Mouse (Mus musculus): ENCODE measurements at regions not wholly inside any gene's neighbourhood (a gene's known extent, or its start where the extent isn't known, plus 50 kb on each side); places are given as distances from the start of the nearest gene placed in this dataset.

- H3K4me2 ChIP-seq (ENCODE audit: low read depth, low read length): no peak overlapping the region
- H3K36me3 ChIP-seq (replicated peaks; ENCODE audit: control insufficient read depth, insufficient read depth, low read length): no peaks in the 10 kb centered on the region
- ATAC-seq (ENCODE audit: insufficient read depth, low read depth): no peak
- no peak overlapping the region for H3K27ac ChIP-seq (ENCODE audit: low read depth)
- no peak overlapping the region for H3K9ac ChIP-seq (replicated peaks; ENCODE audit: low read depth, low read length)
- TF ChIP-seq EP300 (IDR thresholded peaks at IDR 0.05; ENCODE audit: low read depth): no peak
- TF ChIP-seq CTCF (IDR thresholded peaks at IDR 0.05; ENCODE audit: low read depth): no peak
- H3K4me1 ChIP-seq (ENCODE audit: control insufficient read depth, insufficient read depth): no peaks in the 10 kb centered on the region
- H3K27me3 ChIP-seq (ENCODE audit: control insufficient read depth, insufficient read depth, low read length): no peaks in the 10 kb centered on the region
- no peak overlapping the region for H3K4me3 ChIP-seq (ENCODE audit: low read depth, low read length)
- DNase-seq (ENCODE audit: low spot score): no peak
- no peaks in the 10 kb centered on the region for H3K9me3 ChIP-seq (replicated peaks; ENCODE audit: control insufficient read depth, low read length)
- 72% methylated on average over 5 of the region's 5 CpGs for WGBS
Measured at GRCm38 (mm10) chr7:138472371-138472770, 74.8 kb upstream of the Tcerg1l start.

DNA sequence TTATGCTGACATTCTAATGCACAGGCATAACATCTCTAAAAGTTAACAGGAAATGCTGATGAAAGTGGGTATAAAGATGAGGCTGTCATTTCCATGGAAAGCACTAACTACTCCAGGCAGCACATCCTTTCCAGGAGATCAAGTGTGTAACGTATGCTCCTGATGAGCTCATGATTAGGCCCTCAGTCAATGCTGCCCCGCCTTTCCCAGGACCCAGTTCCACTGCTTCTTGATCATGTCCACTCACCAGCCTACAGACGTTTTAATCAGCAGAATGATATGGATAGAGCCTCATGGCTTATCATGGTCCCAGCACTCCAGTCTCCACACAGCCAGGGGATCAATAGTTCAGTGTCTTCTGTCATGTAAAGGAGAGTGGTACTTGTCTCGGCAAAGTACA lies 71.7 kb upstream of the Tcerg1l start:
- no peak for ATAC-seq (ENCODE audit: insufficient read depth, low read depth)
- no peaks in the 10 kb centered on the region for H3K27me3 ChIP-seq (ENCODE audit: control insufficient read depth, insufficient read depth, low read length)
- no peak overlapping the region for H3K9ac ChIP-seq (replicated peaks; ENCODE audit: low read depth, low read length)
- no peaks in the 10 kb centered on the region for H3K4me1 ChIP-seq (ENCODE audit: control insufficient read depth, insufficient read depth)
- H3K36me3 ChIP-seq (replicated peaks; ENCODE audit: control insufficient read depth, insufficient read depth, low read length): no peaks in the 10 kb centered on the region
- no peak for TF ChIP-seq CTCF (IDR thresholded peaks at IDR 0.05; ENCODE audit: low read depth)
- 38% methylated on average over 4 of the region's 4 CpGs for WGBS
- no peak overlapping the region for H3K4me2 ChIP-seq (ENCODE audit: low read depth, low read length)
- DNase-seq (ENCODE audit: low spot score): no peak
- no peak overlapping the region for H3K4me3 ChIP-seq (ENCODE audit: low read depth, low read length)
- no peaks in the 10 kb centered on the region for H3K9me3 ChIP-seq (replicated peaks; ENCODE audit: control insufficient read depth, low read length)
- no peak overlapping the region for H3K27ac ChIP-seq (ENCODE audit: low read depth)

- Histone ChIP-seq H3K4me3 (ENCODE audit: low read depth, low read length) (no peak overlapping the region), H3K36me3 (replicated peaks; ENCODE audit: control insufficient read depth, insufficient read depth, low read length) (no peaks in the 10 kb centered on the region), H3K27ac (ENCODE audit: low read depth) (no peak overlapping the region), H3K9ac (replicated peaks; ENCODE audit: low read depth, low read length) (no peak overlapping the region), H3K9me3 (replicated peaks; ENCODE audit: control insufficient read depth, low read length) (no peaks in the 10 kb centered on the region), H3K27me3 (ENCODE audit: control insufficient read depth, insufficient read depth, low read length) (no peaks in the 10 kb centered on the region), H3K4me1 (ENCODE audit: control insufficient read depth, insufficient read depth) (no peaks in the 10 kb centered on the region), H3K4me2 (ENCODE audit: low read depth, low read length) (no peak overlapping the region)
- 67% methylated on average over 2 of the region's 2 CpGs for WGBS
- ATAC-seq (ENCODE audit: insufficient read depth, low read depth) (no peak), DNase-seq (ENCODE audit: low spot score) (no peak)
- TF ChIP-seq CTCF (IDR thresholded peaks at IDR 0.05; ENCODE audit: low read depth) (no peak), EP300 (IDR thresholded peaks at IDR 0.05; ENCODE audit: low read depth) (no peak)
Measured at GRCm38 (mm10) chr7:138468436-138468835, 70.9 kb upstream of the Tcerg1l start.

- Histone ChIP-seq H3K9me3 (replicated peaks; ENCODE audit: control insufficient read depth, low read length) (no peaks in the 10 kb centered on the region), H3K27me3 (ENCODE audit: control insufficient read depth, insufficient read depth, low read length) (no peaks in the 10 kb centered on the region), H3K9ac (replicated peaks; ENCODE audit: low read depth, low read length) (no peak overlapping the region), H3K4me2 (ENCODE audit: low read depth, low read length) (no peak overlapping the region), H3K4me1 (ENCODE audit: control insufficient read depth, insufficient read depth) (no peaks in the 10 kb centered on the region), H3K4me3 (ENCODE audit: low read depth, low read length) (no peak overlapping the region), H3K36me3 (replicated peaks; ENCODE audit: control insufficient read depth, insufficient read depth, low read length) (no peaks in the 10 kb centered on the region), H3K27ac (ENCODE audit: low read depth) (no peak overlapping the region)
- no peak for TF ChIP-seq EP300 (IDR thresholded peaks at IDR 0.05; ENCODE audit: low read depth)
- TF ChIP-seq CTCF (IDR thresholded peaks at IDR 0.05; ENCODE audit: low read depth): no peak
- ATAC-seq (ENCODE audit: insufficient read depth, low read depth) (no peak), DNase-seq (ENCODE audit: low spot score) (no peak)
- 80% methylated on average over 2 of the region's 2 CpGs for WGBS
Measured at GRCm38 (mm10) chr7:138467981-138468380, 70.5 kb upstream of the Tcerg1l start.

- Histone ChIP-seq H3K4me3 (ENCODE audit: low read depth, low read length) (no peak overlapping the region), H3K9ac (replicated peaks; ENCODE audit: low read depth, low read length) (no peak overlapping the region), H3K9me3 (replicated peaks; ENCODE audit: control insufficient read depth, low read length) (no peaks in the 10 kb centered on the region), H3K27me3 (ENCODE audit: control insufficient read depth, insufficient read depth, low read length) (no peaks in the 10 kb centered on the region), H3K4me1 (ENCODE audit: control insufficient read depth, insufficient read depth) (no peaks in the 10 kb centered on the region), H3K4me2 (ENCODE audit: low read depth, low read length) (no peak overlapping the region), H3K36me3 (replicated peaks; ENCODE audit: control insufficient read depth, insufficient read depth, low read length) (no peaks in the 10 kb centered on the region), H3K27ac (ENCODE audit: low read depth) (no peak overlapping the region)
- no peak for DNase-seq (ENCODE audit: low spot score)
- ATAC-seq (ENCODE audit: insufficient read depth, low read depth): no peak
- WGBS: 88% methylated on average over 1 of the region's 1 CpGs
- TF ChIP-seq EP300 (IDR thresholded peaks at IDR 0.05; ENCODE audit: low read depth) (no peak), CTCF (IDR thresholded peaks at IDR 0.05; ENCODE audit: low read depth) (no peak)
Measured at GRCm38 (mm10) chr7:138467386-138467785, 69.9 kb upstream of the Tcerg1l start.

DNA sequence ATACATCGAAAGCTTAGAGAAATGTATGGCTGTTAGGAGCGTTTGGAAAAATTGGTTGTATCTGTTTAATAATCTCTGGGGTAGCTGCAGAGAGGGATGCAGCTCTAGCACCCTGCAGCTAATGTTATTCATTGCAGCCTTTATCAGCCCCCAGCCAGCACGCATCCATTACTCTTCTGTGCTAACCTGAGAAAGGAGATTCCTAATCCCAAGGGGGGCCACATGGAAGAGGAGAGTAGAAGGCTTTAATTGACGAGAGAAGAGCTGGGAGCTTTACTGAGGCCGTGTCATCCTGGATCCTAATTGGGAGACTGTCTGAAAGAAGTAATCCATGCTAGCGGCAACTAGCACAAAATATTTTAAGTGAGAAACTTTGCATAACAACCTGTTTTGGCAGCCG lies 60.4 kb upstream of the Tcerg1l start:
- Histone ChIP-seq H3K27ac (ENCODE audit: low read depth) (no peak overlapping the region), H3K36me3 (replicated peaks; ENCODE audit: control insufficient read depth, insufficient read depth, low read length) (no peaks in the 10 kb centered on the region), H3K27me3 (ENCODE audit: control insufficient read depth, insufficient read depth, low read length) (no peaks in the 10 kb centered on the region), H3K9ac (replicated peaks; ENCODE audit: low read depth, low read length) (no peak overlapping the region), H3K4me1 (ENCODE audit: control insufficient read depth, insufficient read depth) (no peaks in the 10 kb centered on the region), H3K9me3 (replicated peaks; ENCODE audit: control insufficient read depth, low read length) (no peaks in the 10 kb centered on the region), H3K4me3 (ENCODE audit: low read depth, low read length) (no peak overlapping the region), H3K4me2 (ENCODE audit: low read depth, low read length) (no peak overlapping the region)
- no peak for TF ChIP-seq EP300 (IDR thresholded peaks at IDR 0.05; ENCODE audit: low read depth)
- no peak for TF ChIP-seq CTCF (IDR thresholded peaks at IDR 0.05; ENCODE audit: low read depth)
- DNase-seq (ENCODE audit: low spot score) (no peak), ATAC-seq (ENCODE audit: insufficient read depth, low read depth) (no peak)
- 42% methylated on average over 7 of the region's 7 CpGs for WGBS

All from heart, postnatal 0 days (tissue).